Mouse (Mus musculus) forebrain, embryonic 12.5 days (tissue): ENCODE results near the gene Olfr1442. TPM values are rescaled to one million over a fixed set of nuclear protein-coding genes. Genes with fewer than 3 reads are reported as not detected.
"Not testable (repeated sequence)": the region's sequence is repeated elsewhere in the genome, so short reads cannot be mapped to it uniquely, and the experiment has no call there.

Experiments used
- ATAC-seq: fragments of 200-750 bp; cut with Nextera tagmentation; 2 replicates; pipeline ENCODE4 v1.8.0; 2017; ENCODE audit warnings: moderate TSS enrichment; ENCODE audit not compliant: low FRiP score
- H3K27ac ChIP-seq: fragments of 300-500 bp; sonication (generic); 2 replicates; pipeline ENCODE4 v1.5.1; 2016; ENCODE audit warnings: mild to moderate bottlenecking
- H3K27me3 ChIP-seq: fragments of 300-500 bp; sonication (generic); 2 replicates; pipeline ENCODE4 v1.6.1; 2016; ENCODE audit warnings: mild to moderate bottlenecking
- H3K36me3 ChIP-seq: fragments of 300-500 bp; sonication (generic); replicated peaks from 2 replicates; pipeline ENCODE4 v1.6.1; 2016; ENCODE audit warnings: mild to moderate bottlenecking
- H3K4me1 ChIP-seq: fragments of 300-500 bp; sonication (generic); 2 replicates; pipeline ENCODE4 v1.6.1; 2016
- H3K4me2 ChIP-seq: fragments of 300-500 bp; sonication (generic); 2 replicates; pipeline ENCODE4 v1.6.1; 2016; ENCODE audit warnings: mild to moderate bottlenecking, moderate library complexity
- H3K4me3 ChIP-seq: fragments of 300-500 bp; sonication (generic); replicated peaks from 2 replicates; pipeline ENCODE4 v1.5.1; 2016; ENCODE audit warnings: mild to moderate bottlenecking
- H3K9ac ChIP-seq: fragments of 300-500 bp; sonication (generic); 2 replicates; pipeline ENCODE4 v1.6.1; 2016; ENCODE audit warnings: mild to moderate bottlenecking
- H3K9me3 ChIP-seq: fragments of 300-500 bp; sonication (generic); 2 replicates; pipeline ENCODE4 v1.6.1; 2016
- WGBS: fragments of 180-500 bp; shearing (Covaris S2); methylation state at CpG from one replicate; pipeline ENCODE4 v1.1.7; 2016; 5-methylcytosine and 5-hydroxymethylcytosine counted together
- polyA plus RNA-seq: library from polyadenylated mRNA; unstranded; fragments of >200 nt; fragmentation: Nextera tagmentation; extraction: Ambion mirVana; gene quantifications from 2 replicates; pipeline ENCODE4 v1.2.1, GENCODE M21; 2016

The Olfr1442 gene
- polyA plus RNA-seq, 1 experiment from 2014 or later: not detected

GRCm38 (mm10) chr19:12695590-12695989 is 25.4 kb downstream of the Olfr1442 start, which contains the start of gene Keg1:
Gene Keg1, plus strand, starts transcription at chr19:12695786.
- H3K4me2 ChIP-seq: no peak within 1 kb of the TSS
- no peak within 1 kb of the TSS for H3K27ac ChIP-seq
- WGBS: 85% methylated on average over 3 of the region's 3 CpGs
- no peak for ATAC-seq
- no peak within 1 kb of the TSS for H3K9ac ChIP-seq
- H3K4me3 ChIP-seq: no peak within 1 kb of the TSS
- H3K9me3 ChIP-seq: no peaks in the 10 kb centered on the region
- no peaks in the 10 kb centered on the region for H3K27me3 ChIP-seq
- no peaks in the 10 kb centered on the region for H3K36me3 ChIP-seq
- no peaks in the 10 kb centered on the region for H3K4me1 ChIP-seq

DNA sequence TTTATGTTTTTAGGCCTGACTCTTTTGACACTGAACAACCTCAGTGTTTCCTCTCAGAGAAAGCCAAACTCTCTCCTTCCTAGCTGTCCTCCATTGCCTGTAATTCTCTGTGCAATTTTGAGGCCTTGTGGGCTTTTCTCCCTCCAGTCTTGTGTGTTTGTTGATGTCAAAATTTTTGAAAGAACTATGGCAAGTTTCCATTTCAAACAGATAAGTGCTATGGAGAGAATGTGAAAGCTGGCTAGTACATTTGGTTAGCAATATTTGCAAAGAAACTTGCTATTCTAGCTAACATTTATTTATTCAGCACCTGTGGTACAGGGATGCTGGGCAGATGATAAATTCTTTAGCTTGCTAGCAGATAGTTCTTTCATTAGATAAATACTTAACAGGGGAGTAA is 26.0 kb downstream of the Olfr1442 start:
- Histone ChIP-seq H3K9me3 (no peaks in the 10 kb centered on the region), H3K27me3 (no peaks in the 10 kb centered on the region), H3K4me1 (no peaks in the 10 kb centered on the region), H3K4me3 (no peak overlapping the region), H3K27ac (no peak overlapping the region), H3K4me2 (no peak overlapping the region), H3K9ac (no peak overlapping the region), H3K36me3 (no peaks in the 10 kb centered on the region)
- no peak for ATAC-seq

DNA sequence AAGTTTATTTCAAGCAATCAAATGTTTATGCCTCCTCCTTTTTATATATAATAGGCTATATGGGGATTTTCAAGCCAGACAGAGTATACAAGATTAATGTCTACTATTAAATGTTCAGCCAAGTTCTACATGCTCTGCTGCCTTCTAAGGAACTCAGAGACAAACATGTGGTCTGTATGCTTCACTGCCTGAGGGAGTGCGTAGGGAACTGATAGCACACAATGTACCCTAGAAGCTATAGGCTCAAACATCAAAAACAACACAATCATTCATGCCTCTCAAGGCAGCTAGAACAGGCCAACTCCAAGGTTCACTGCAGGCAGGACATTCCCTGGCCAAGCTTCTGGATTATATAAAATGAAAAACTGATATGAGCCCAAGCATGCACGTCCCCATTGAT is 38.2 kb downstream of the Olfr1442 start:
- Histone ChIP-seq H3K36me3 (no peaks in the 10 kb centered on the region), H3K4me3 (no peak overlapping the region), H3K4me1 (no peaks in the 10 kb centered on the region), H3K9ac (no peak overlapping the region), H3K27me3 (no peaks in the 10 kb centered on the region), H3K9me3 (no peaks in the 10 kb centered on the region), H3K4me2 (no peak overlapping the region), H3K27ac (no peak overlapping the region)
- 89% methylated on average over 2 of the region's 2 CpGs for WGBS
- ATAC-seq: no peak

DNA sequence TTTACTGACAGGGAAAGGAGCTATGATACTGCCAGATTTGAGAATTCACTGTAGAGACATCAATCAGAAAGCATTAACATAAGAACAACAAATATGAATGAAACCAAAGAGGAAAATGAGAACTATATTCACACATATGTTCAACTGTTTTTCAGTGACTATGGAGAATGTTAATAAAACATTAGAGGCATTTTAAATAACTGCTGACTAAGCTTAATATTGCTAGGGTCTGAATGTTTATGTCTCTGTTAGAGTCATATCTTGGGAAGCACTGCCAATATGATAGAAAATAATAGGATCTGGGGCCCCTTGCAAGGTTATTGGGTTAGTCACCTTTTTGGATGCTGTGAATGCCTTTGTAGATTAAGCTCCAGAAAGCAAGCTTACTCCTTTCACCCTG is 38.7 kb downstream of the Olfr1442 start:
- no peak overlapping the region for H3K4me3 ChIP-seq
- no peak overlapping the region for H3K9ac ChIP-seq
- H3K4me2 ChIP-seq: no peak overlapping the region
- no peaks in the 10 kb centered on the region for H3K9me3 ChIP-seq
- H3K27ac ChIP-seq: no peak overlapping the region
- H3K36me3 ChIP-seq: no peaks in the 10 kb centered on the region
- H3K4me1 ChIP-seq: no peaks in the 10 kb centered on the region
- H3K27me3 ChIP-seq: no peaks in the 10 kb centered on the region
- no peak for ATAC-seq

DNA sequence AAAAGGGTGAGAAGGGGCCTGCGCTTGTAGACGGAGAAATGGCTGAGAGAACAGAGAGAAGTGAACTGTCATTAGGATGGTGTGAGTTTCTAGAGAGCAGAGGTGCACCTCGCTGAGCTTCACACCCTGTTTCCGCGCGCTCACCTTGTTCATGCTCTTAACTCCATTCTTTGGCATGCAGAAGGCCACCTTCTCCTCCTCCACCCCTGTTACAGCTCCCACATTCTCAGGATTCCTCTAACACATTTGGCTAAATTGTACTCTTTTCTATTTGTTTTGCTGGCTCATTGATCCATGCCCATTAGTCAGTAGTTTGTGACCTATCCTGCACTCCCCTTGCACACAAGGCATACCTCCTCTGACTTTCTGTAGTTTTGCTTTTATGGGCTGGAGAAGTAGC is 49.0 kb downstream of the Olfr1442 start:
- Histone ChIP-seq H3K27me3 (no peaks in the 10 kb centered on the region), H3K4me1 (no peaks in the 10 kb centered on the region), H3K9me3 (no peaks in the 10 kb centered on the region), H3K9ac (no peak overlapping the region), H3K4me3 (no peak overlapping the region), H3K4me2 (no peak overlapping the region), H3K36me3 (no peaks in the 10 kb centered on the region), H3K27ac (no peak overlapping the region)
- 79% methylated on average over 6 of the region's 6 CpGs for WGBS
- ATAC-seq: no peak

DNA sequence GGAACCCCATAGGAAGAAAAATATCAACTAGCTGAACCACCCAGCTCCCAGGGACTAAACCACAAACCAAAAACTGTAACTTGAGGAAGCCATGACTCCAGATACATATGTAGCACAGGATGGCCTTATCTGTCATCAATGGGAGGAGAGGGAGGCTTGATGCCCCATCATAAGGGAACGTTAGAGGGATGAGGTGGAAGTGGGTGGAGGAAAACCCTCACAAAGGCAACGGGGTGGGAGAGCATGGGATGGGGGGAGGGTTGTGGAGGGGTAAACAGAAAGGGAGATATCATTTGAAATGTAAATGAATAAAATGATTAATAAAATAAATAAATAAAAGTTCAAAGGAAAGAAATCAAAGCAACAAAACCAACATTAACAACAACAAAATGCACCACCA is 50.2 kb downstream of the Olfr1442 start:
- H3K4me1 ChIP-seq: no peaks in the 10 kb centered on the region
- H3K27ac ChIP-seq: no peak overlapping the region
- no peak overlapping the region for H3K4me3 ChIP-seq
- H3K9ac ChIP-seq: no peak overlapping the region
- no peaks in the 10 kb centered on the region for H3K36me3 ChIP-seq
- H3K4me2 ChIP-seq: no peak overlapping the region
- 61% methylated on average over 2 of the region's 2 CpGs for WGBS
- no peaks in the 10 kb centered on the region for H3K27me3 ChIP-seq
- H3K9me3 ChIP-seq: no peaks in the 10 kb centered on the region
- no peak for ATAC-seq

DNA sequence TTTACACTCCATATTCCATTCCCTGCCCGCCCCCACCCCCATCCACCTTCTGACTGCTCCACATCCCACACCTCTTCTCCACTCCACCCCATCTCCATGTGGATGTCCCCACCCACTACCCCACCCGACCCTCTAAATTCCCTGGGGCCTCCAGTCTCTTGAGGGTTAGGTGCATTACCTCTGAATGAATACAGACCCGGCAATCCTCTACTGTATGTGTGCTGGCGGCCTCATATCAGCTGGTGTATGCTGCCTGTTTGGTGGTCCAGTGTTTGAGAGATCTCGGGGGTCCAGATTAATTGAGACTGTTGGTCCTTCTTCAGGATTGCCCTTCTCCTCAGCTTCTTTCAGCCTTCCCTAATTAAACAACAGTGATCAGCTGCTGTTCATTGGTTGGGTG is 50.7 kb downstream of the Olfr1442 start:
- not testable (repeated sequence) for H3K9me3 ChIP-seq, H3K27me3 ChIP-seq, H3K36me3 ChIP-seq, H3K27ac ChIP-seq, H3K9ac ChIP-seq, H3K4me1 ChIP-seq, H3K4me3 ChIP-seq, ATAC-seq, H3K4me2 ChIP-seq
- WGBS: 96% methylated on average over 5 of the region's 5 CpGs

- not testable (repeated sequence) for H3K27me3 ChIP-seq, H3K4me3 ChIP-seq, H3K9ac ChIP-seq, H3K4me1 ChIP-seq, H3K9me3 ChIP-seq, ATAC-seq, H3K27ac ChIP-seq, H3K4me2 ChIP-seq, H3K36me3 ChIP-seq
- 94% methylated on average over 7 of the region's 7 CpGs for WGBS
Measured at GRCm38 (mm10) chr19:12721596-12721995, 51.4 kb downstream of the Olfr1442 start.

GRCm38 (mm10) chr19:12722308-12722707 is 52.1 kb downstream of the Olfr1442 start:
- Histone ChIP-seq H3K27me3 (no peaks in the 10 kb centered on the region), H3K4me3 (no peak overlapping the region), H3K4me1 (no peaks in the 10 kb centered on the region), H3K36me3 (no peaks in the 10 kb centered on the region), H3K4me2 (no peak overlapping the region), H3K9ac (no peak overlapping the region), H3K27ac (no peak overlapping the region), H3K9me3 (no peaks in the 10 kb centered on the region)
- WGBS: 83% methylated on average over 2 of the region's 3 CpGs
- ATAC-seq: no peak

- no peaks in the 10 kb centered on the region for H3K27me3 ChIP-seq
- WGBS: 71% methylated on average over 1 of the region's 1 CpGs
- no peaks in the 10 kb centered on the region for H3K9me3 ChIP-seq
- H3K9ac ChIP-seq: no peak overlapping the region
- no peak overlapping the region for H3K4me2 ChIP-seq
- H3K4me3 ChIP-seq: no peak overlapping the region
- no peaks in the 10 kb centered on the region for H3K36me3 ChIP-seq
- no peak for ATAC-seq
- H3K4me1 ChIP-seq: no peaks in the 10 kb centered on the region
- no peak overlapping the region for H3K27ac ChIP-seq
Measured at GRCm38 (mm10) chr19:12725851-12726250, 55.6 kb downstream of the Olfr1442 start.

Other genes starting within 250 kb of the Olfr1442 start
- gene Pfpl, start 242.5 kb upstream of the Olfr1442 start, polyA plus RNA-seq: not detected in 2 replicates
- gene Mpeg1, start 209.7 kb upstream of the Olfr1442 start, polyA plus RNA-seq: 0.37 and 0.55 TPM in 2 replicates
- 34.2 and 37.4 TPM in 2 replicates for gene Dtx4, start 169.0 kb upstream of the Olfr1442 start, polyA plus RNA-seq
- 17.9 and 18.4 TPM in 2 replicates for gene Fam111a, start 124.7 kb upstream of the Olfr1442 start, polyA plus RNA-seq
- gene Gm4952, start 70.5 kb upstream of the Olfr1442 start, polyA plus RNA-seq: not detected in 2 replicates
- not detected in 2 replicates for gene Glyat, start 37.1 kb upstream of the Olfr1442 start, polyA plus RNA-seq
- gene Olfr1443, start 7.7 kb downstream of the Olfr1442 start, polyA plus RNA-seq: not detected in 2 replicates
- gene Keg1, start 25.3 kb downstream of the Olfr1442 start, polyA plus RNA-seq: not detected in 2 replicates
- 1.8 and 2.2 TPM in 2 replicates for gene Cntf, start 95.2 kb downstream of the Olfr1442 start, polyA plus RNA-seq
- 22.1 and 23.0 TPM in 2 replicates for gene Zfp91, start 125.7 kb downstream of the Olfr1442 start, polyA plus RNA-seq
- gene Lpxn, start 125.8 kb downstream of the Olfr1442 start, polyA plus RNA-seq: 0.87 and 1.1 TPM in 2 replicates
- not detected in 2 replicates for gene Gm5244, start 176.2 kb downstream of the Olfr1442 start, polyA plus RNA-seq
- gene Olfr1444, start 186.8 kb downstream of the Olfr1442 start, polyA plus RNA-seq: not detected in 2 replicates
- not detected in 2 replicates for gene Olfr1445, start 213.4 kb downstream of the Olfr1442 start, polyA plus RNA-seq
- gene Olfr1446, start 223.1 kb downstream of the Olfr1442 start, polyA plus RNA-seq: not detected in 2 replicates
- gene Olfr1447, start 233.3 kb downstream of the Olfr1442 start, polyA plus RNA-seq: not detected in 2 replicates